Mouse (Mus musculus): ENCODE data around the gene Npcd.

DNA sequence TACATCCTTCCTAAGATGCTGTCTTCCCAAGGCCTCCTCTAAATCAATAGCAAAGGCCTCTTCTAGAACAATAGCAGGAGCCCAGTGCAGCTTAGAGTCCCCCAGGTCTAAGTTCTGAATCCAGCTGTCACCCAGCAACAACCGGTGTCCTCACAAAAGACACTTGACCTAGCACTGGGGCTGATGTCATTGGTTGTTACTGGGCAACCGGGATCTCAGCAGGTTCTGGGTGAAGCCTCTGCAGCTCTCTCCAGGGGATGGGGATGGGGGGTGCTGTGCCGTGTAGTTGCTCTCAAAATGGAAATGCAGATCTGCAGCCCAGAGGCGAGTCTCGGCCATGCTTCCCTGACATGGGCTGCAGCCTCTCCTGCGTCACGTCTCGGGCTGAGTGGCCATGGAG is 46.2 kb downstream of the Npcd start:
- TF ChIP-seq CTCF (IDR thresholded peaks at IDR 0.05; ENCODE audit: low read depth, low read length) = no peak
- no peak for TF ChIP-seq POLR2A (IDR thresholded peaks at IDR 0.05; ENCODE audit: borderline replicate concordance, low read depth, low read length)
